Mouse (Mus musculus) limb, embryonic 14.5 days (tissue): ENCODE results near the gene Gpr21. TPM values are rescaled to one million over a fixed set of nuclear protein-coding genes. Genes with fewer than 3 reads are reported as not detected.
"Not testable (repeated sequence)": the region's sequence is repeated elsewhere in the genome, so short reads cannot be mapped to it uniquely, and the experiment has no call there.

Experiments used
- ATAC-seq: fragments of 200-750 bp; cut with Nextera tagmentation; 2 replicates; pipeline ENCODE4 v1.8.0; 2017; ENCODE audit warnings: low read depth, moderate number of reproducible peaks, moderate TSS enrichment; ENCODE audit not compliant: low FRiP score
- DNase-seq: peaks from one replicate; pipeline ENCODE4 v3.0.0-alpha.2; 2015; ENCODE audit warnings: low spot score
- H3K27ac ChIP-seq: fragments of 300-500 bp; sonication (generic); replicated peaks from 2 replicates; pipeline ENCODE4 v1.5.1; 2014; ENCODE audit warnings: low read depth, mild to moderate bottlenecking, low read length, moderate library complexity, mixed read lengths
- H3K27me3 ChIP-seq: fragments of 300-500 bp; sonication (generic); 2 replicates; pipeline ENCODE4 v1.6.1; 2014; ENCODE audit warnings: low read length, mixed read lengths; ENCODE audit not compliant: control insufficient read depth, insufficient read depth
- H3K36me3 ChIP-seq: fragments of 300-500 bp; sonication (generic); 2 replicates; pipeline ENCODE4 v1.6.1; 2014; ENCODE audit warnings: mild to moderate bottlenecking, low read length, moderate library complexity, mixed read lengths; ENCODE audit not compliant: control insufficient read depth, insufficient read depth
- H3K4me1 ChIP-seq: fragments of 300-500 bp; sonication (generic); 2 replicates; pipeline ENCODE4 v1.6.1; 2014; ENCODE audit warnings: antibody characterized with exemption, low read length, mixed read lengths; ENCODE audit not compliant: control insufficient read depth, insufficient read depth
- H3K4me2 ChIP-seq: fragments of 300-500 bp; sonication (generic); replicated peaks from 2 replicates; pipeline ENCODE4 v1.6.1; 2014; ENCODE audit warnings: low read depth, mild to moderate bottlenecking, low read length, moderate library complexity; ENCODE audit not compliant: severe bottlenecking
- H3K4me3 ChIP-seq: fragments of 300-500 bp; sonication (generic); replicated peaks from 2 replicates; pipeline ENCODE4 v1.5.1; 2014; ENCODE audit warnings: low read length
- H3K9ac ChIP-seq: fragments of 300-500 bp; sonication (generic); 2 replicates; pipeline ENCODE4 v1.6.1; 2014; ENCODE audit warnings: mild to moderate bottlenecking, low read depth, low read length, moderate library complexity; ENCODE audit not compliant: severe bottlenecking
- H3K9me3 ChIP-seq: fragments of 300-500 bp; sonication (generic); 2 replicates; pipeline ENCODE4 v1.6.1; 2016; ENCODE audit warnings: low read length; ENCODE audit not compliant: control insufficient read depth
- POLR2A ChIP-seq: fragments of 200-500 bp; IDR thresholded peaks from 2 replicates; pipeline ENCODE4 v1.8.0; 2012; ENCODE audit warnings: inconsistent platforms, mild to moderate bottlenecking, moderate library complexity, borderline replicate concordance; ENCODE audit not compliant: insufficient read depth, insufficient read length; ENCODE audit errors: extremely low read depth
- WGBS: fragments of 180-500 bp; shearing (Covaris S2); extraction: QIAGEN DNeasy Blood & Tissue Kit; methylation state at CpG from one replicate; pipeline ENCODE4 v1.1.7; 2014; 5-methylcytosine and 5-hydroxymethylcytosine counted together
- polyA plus RNA-seq, 2 experiments: library from polyadenylated mRNA; depleted of rRNA in 1 of 2; stranded (reverse) in 1 of 2; unstranded in 1 of 2; fragments of >200 nt; fragmentation: Nextera tagmentation in 1 of 2; extraction: Ambion mirVana in 1 of 2; gene quantifications; 2 replicates each; pipeline versions ENCODE4 v1.2.1 to v1.2.3; 2012 to 2014

Gpr21 gene
- polyA plus RNA-seq, 2 experiments: 0.85 to 1.8 TPM

- ATAC-seq: no peak
- H3K36me3 ChIP-seq: peaks cover 65% of the 10 kb centered on the region
Measured at GRCm38 (mm10) chr2:37486408-37486807, 29.7 kb upstream of the Gpr21 start.

GRCm38 (mm10) chr2:37488956-37489355, 27.2 kb upstream of the Gpr21 start:
- Histone ChIP-seq H3K4me1 (no peaks in the 10 kb centered on the region), H3K27ac (no peak overlapping the region), H3K27me3 (no peaks in the 10 kb centered on the region), H3K9ac (no peak overlapping the region), H3K4me2 (no peak overlapping the region), H3K9me3 (no peaks in the 10 kb centered on the region), H3K36me3 (peaks cover 69% of the 10 kb centered on the region), H3K4me3 (no peak overlapping the region)
- no peak for TF ChIP-seq POLR2A
- WGBS: 90% methylated on average over 2 of the region's 2 CpGs
- DNase-seq (no peak), ATAC-seq (no peak)

More at GRCm38 (mm10) chr2:37486408-37486807, 29.7 kb upstream of the Gpr21 start:
- no peak for DNase-seq
- no peaks in the 10 kb centered on the region for H3K4me1 ChIP-seq
- H3K4me3 ChIP-seq: no peak overlapping the region
- no peaks in the 10 kb centered on the region for H3K27me3 ChIP-seq
- no peak overlapping the region for H3K27ac ChIP-seq
- no peak overlapping the region for H3K9ac ChIP-seq
- no peak overlapping the region for H3K4me2 ChIP-seq
- TF ChIP-seq POLR2A: no peak
- no peaks in the 10 kb centered on the region for H3K9me3 ChIP-seq

- no peak for DNase-seq
- Histone ChIP-seq H3K9ac (no peak overlapping the region), H3K36me3 (peaks cover 56% of the 10 kb centered on the region), H3K4me3 (no peak overlapping the region), H3K27me3 (no peaks in the 10 kb centered on the region), H3K27ac (no peak overlapping the region), H3K4me2 (no peak overlapping the region), H3K9me3 (no peaks in the 10 kb centered on the region), H3K4me1 (no peaks in the 10 kb centered on the region)
- WGBS: 94% methylated on average over 4 of the region's 4 CpGs
- no peak for TF ChIP-seq POLR2A
- no peak for ATAC-seq
Measured at GRCm38 (mm10) chr2:37497321-37497720, 18.8 kb upstream of the Gpr21 start.

GRCm38 (mm10) chr2:37505856-37506255, 10.3 kb upstream of the Gpr21 start:
- not testable (repeated sequence) for H3K9ac ChIP-seq, H3K4me1 ChIP-seq, H3K27me3 ChIP-seq, H3K4me3 ChIP-seq, DNase-seq, H3K27ac ChIP-seq, H3K9me3 ChIP-seq, ATAC-seq, H3K4me2 ChIP-seq
- peaks cover 54% of the 10 kb centered on the region for H3K36me3 ChIP-seq
- 78% methylated on average over 2 of the region's 2 CpGs for WGBS

- H3K36me3 ChIP-seq: peaks cover 46% of the 10 kb centered on the region
- H3K9me3 ChIP-seq: no peaks in the 10 kb centered on the region
- no peak overlapping the region for H3K4me2 ChIP-seq
- TF ChIP-seq POLR2A: no peak
- no peak overlapping the region for H3K4me3 ChIP-seq
- ATAC-seq: no peak
- no peaks in the 10 kb centered on the region for H3K4me1 ChIP-seq
- no peak overlapping the region for H3K9ac ChIP-seq
- H3K27ac ChIP-seq: no peak overlapping the region
- no peak for DNase-seq
- WGBS: 89% methylated on average over 4 of the region's 4 CpGs
- no peaks in the 10 kb centered on the region for H3K27me3 ChIP-seq
Measured at GRCm38 (mm10) chr2:37511134-37511901, 4.8 kb upstream of the Gpr21 start.
